Mouse (Mus musculus) lung, adult 18-20 months (tissue): ENCODE results near the gene Shmt2.
A peak's percentile ranks its signal among the peaks of the same experiment; 100 is the strongest.

ENCODE experiments used
- DNase-seq, 2 experiments: peaks; one replicate each; pipeline ENCODE4 v3.0.0; 2022; ENCODE audit warnings: mixed read lengths in 2 of 2

Gene Shmt2

DNA sequence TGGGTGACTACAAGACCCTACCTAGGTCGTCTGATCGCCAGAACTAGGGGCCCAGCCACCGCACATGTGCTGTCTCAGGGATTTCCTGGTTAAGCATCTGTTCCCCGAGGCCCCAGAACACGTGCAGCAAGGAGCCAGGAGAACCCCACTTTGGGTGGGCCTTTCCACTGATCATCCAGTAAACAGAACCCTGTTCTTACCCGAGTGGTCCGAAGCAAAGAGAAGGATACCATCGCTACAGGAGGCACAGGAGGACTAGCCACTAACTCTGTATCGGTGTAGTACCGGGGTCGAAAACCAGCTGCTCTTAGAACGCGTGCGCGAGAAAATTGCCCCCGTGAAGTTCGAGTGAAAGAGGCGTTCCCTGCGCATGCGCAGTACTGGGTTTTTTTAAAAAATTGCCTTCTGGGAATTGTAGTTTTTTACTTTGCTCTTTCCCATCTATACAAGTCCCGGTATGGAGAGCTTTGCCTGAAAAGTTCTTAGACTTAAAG lies at the start of gene Shmt2:
Gene Shmt2 (minus strand): TSS at position 357 of the 494 bp plus-strand sequence.
- DNase-seq = peak; percentile 75 to 84

DNA sequence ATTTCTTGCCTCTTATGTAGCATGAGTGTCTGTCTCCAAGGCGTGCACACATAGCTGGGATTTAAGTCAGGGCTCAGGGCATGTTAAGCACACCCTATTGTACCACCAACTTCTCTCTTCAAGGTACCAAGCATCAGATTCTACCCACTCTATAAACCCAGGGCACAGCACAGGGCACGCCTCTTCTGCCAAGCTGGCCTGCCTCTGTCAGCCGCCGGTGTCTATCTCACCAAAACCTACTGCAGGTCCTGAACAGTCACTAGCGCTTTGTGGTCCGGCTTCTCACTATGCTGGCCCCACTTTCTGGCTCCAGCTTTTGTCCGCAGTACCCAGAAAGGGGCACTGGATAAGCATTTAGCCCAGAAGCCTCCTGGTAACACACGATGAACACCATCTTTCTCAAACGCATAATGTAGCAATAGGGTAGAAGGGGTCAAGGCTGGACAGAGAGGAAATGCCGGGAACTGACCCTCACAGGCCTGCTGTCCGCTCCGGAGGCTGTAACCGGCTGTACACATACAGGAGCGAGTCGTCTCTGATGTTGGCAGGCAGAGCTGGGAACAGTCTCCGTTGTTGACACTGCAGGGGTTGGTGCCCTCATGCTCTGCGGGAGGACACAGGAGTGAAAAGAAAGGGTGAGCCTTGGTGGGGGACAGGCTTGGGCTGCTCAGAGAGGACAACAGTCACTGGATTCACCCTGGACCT lies 48.8 kb upstream of the Shmt2 start:
- no peak for DNase-seq

DNA sequence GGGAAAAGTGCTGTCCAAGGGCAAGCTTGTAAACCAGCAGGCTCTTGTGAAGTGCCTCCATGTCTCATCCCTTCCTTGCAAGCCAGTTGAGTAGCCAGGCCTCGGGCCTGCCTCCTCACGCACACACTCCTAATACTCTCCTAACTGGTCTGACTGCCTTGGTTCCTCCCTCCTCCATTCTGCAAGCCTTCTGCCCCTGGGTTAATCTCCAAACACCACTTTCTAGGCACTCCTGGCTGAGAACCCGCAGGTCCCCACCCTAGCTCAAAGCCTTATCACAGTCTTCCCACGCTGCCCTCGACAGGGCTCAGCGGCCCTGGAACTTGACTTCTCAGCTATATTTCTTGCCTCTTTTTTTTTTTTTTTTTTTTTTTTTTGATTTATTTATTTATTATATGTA lies 48.1 kb upstream of the Shmt2 start:
- DNase-seq = peak; percentile 46 to 61

DNA sequence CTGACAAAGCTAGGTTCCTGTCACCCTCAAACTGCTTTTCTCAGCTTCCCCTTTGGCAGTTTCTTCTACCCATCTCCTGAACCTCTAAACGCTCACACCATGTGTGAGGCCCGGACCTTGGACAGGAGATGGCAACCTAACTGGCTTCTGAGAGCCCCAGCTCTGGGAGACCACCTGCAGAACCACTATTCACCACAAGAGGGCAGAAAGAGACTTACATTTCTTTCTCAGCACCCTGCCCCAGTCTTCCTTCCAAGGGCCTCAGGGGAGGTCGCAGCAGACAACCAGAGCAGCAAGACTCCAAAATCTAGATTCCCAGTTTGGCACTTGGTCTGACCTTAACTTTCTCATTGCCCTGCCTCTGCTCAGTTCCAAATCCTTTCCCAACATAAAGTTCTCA lies 47.2 kb upstream of the Shmt2 start:
- DNase-seq = peak; percentile 50 to 75

DNA sequence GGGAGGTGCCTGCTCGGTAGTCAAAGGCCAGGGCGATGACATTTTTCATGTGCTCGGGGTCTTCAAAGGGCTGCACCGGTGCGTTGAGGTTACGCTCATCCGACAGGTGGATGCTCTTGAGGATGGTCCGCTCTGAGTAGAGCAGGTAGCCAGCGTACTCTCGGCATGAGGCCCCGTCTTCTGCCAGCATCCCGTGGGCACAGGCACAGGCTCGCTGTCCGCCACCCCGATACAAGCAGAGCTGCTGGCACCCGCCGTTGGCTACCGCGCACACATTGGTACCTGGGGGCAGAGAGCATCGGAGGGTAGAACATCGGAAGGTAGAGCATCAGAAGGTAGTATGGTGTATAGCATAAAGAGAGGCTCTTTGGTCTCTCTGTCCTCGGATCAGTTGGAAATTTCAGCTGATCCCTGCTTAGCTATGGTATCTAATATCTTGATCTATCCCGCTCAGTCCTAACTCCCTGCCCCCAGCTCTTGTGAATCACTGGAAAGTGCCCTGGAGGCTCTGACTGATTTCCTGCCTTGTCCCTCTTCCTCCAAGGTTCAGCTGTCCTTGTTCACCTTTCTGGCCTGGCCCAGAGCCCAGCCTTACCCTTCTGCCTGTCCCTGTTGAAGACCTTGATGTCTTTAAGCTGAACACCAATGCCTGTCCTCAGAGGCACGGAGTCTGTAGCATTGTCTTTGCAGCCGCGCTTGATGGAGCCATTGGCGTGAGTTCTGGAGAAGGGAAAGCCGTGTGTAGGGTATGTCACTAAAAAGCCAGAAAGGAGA lies 44.5 kb upstream of the Shmt2 start:
- DNase-seq = no peak

DNA sequence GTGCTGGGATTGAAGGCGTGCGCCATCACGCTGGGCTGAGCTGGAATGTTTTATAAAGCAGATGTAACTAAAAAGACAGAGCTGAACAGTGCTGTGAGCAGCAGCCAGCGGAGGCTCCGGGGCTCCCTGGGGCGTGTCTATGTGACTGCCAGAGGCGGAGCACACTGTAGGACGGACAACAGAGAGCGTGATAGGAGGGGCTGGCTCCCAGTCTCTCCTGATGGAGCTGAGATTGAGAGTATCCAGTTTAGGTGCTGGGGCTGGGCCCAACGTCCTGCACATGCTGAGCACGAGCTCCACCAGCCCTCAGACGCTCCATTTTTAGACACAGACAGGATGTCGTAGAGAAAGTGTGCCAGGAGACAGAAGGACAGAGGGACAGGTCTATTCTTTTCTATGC lies 42.1 kb upstream of the Shmt2 start:
- DNase-seq = peak in 1 of 2 experiments; percentile 17

DNA sequence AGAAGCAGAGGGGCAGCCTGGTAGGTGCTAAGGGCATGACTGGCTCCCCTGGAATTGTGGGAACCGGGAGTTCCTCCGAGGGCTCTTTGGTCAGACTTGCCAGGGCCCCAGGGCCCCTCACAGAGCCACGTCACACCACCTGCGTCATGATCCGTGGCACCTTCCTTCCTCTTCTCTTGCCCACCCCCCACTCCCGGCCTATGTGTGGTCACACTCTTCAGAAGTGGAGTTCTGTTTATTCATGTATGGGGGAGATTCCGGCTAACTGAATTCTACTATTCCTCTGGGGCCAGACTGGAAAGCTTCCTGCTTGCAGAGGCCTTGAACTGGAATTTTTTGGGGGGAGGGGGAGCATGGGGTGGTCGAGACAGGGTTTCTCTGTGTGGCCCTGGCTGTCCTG lies 41.6 kb upstream of the Shmt2 start:
- DNase-seq = no peak

DNA sequence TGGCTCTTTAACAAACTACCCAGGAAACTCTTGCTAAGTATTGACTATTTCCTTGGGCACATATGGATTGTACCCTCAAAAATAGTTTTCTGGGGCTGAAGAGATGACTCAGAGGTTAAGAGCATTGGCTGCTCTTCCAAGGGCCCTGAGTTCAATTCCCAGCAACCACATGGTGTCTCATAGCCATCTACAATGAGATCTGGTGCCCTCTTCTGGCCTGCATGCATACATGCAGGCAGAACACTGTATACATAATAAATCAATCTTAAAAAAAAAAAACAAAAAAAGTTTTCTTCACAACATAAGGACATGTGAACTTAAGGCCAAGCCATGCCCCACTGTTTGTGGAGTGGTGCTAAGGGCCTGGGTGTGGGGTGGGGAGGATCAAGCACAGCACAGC lies 38.9 kb upstream of the Shmt2 start:
- DNase-seq = no peak

DNA sequence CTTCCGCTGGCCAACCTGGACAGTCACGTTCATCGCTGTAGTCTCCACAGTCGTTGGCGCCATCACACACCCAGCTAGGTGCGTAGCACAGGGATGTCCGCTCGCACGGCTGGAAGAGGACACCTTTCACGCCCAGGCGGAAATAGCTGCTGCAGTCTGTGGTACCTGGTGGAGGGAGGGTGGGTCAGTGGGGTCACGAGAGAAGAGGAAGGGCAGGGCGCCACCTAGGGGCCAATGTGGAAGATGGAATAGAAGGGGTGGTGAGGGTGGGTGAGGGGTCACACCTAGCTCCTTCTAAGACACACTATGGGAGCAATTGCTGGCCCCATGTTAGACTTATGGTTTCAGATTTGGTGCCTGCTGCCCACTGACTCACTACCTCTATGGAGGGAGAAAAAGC lies 35.2 kb upstream of the Shmt2 start:
- DNase-seq = no peak

DNA sequence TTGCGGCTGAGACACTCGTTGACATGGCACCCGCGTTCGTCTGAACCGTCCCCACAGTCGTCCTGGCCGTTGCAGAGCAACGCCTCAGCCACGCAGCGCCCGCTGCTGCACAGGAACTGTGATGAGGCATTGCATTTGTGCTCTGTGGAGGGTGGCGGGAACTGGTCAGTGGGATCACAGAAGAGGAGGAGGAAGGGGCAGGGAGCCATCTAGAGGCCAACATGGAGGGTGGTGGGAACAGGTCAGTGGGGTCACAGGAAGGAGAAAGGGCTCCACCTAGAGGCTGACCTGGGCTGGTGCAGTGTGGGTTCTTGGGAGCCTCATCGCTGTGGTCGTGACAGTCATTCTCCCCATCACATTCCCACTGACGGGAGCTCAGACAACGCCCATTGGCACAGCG lies 33.5 kb upstream of the Shmt2 start:
- DNase-seq = no peak

DNA sequence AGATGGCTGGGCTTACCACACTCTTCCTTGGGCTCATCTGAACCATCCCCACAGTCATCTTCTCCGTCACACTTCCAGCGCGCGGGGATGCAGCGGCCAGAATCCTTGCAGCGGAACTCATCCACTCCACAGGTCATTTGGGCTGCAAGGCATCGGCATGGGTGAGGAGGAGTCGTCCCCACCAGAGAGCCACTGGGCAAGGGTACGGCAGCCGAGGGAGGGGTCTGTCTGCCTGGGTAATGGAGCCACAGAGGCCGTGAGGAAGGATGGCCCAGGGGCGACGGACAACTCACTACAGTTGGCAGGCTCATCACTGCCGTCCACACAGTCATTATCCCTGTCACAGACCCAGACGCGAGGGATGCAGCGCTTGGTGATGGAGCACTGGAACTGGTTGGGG lies 27.6 kb upstream of the Shmt2 start:
- no peak for DNase-seq

DNA sequence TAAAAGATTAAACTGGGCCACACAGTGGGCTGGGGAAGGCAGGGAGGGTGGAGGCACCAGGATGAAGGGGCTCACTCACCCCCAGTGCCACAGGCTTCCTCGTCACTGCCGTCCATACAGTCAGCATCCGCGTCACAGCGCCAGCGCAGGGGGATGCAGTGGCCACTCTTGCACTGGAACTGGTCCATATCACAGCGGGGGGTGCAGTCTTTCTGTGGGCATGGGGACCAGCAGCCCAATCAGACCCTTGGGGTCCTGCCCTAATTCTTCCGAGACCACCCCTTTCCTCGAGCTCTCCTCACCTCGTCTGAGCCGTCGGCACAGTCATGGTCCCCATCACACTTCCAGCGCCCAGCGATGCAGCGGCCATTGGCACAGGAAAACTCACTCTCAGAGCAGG lies 26.0 kb upstream of the Shmt2 start:
- DNase-seq = no peak

DNA sequence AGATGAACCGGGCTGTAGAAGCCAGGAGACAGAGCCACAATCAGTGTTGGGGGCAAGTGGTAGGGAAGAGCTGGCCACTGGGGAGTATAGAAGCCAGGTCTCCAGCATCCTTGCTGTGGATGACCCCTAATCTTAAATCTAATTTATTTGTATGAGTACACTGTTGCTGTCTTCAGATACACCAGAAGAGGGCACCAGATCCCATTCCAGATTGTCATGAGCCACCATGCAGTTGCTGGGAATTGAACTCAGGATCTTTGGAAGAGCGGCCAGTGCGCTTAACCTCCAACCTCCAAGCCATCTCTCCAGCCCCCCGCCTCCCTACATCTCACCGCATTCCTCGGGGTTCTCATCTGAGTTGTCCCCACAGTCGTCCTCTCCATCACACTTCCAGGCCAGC lies 24.3 kb upstream of the Shmt2 start:
- no peak for DNase-seq

DNA sequence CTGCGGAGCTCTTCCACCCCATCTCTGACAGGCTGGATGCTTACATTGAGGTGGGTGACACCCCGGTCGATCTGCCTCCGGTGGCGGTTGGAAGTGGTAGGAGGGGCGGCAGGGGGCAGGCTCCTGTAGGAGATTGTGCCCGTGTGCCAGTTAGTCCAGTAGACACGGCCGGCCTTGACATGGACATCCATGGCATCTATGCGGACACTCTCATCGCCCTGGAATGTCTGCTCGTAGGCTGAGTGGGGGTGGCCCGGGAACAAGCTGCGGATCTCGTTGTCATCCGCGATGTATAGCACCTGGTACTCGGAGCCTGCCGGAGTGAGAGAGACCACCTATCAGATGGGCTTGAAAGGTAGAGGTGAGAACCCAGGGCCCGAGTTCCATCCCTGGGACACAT lies 22.1 kb upstream of the Shmt2 start:
- no peak for DNase-seq

DNA sequence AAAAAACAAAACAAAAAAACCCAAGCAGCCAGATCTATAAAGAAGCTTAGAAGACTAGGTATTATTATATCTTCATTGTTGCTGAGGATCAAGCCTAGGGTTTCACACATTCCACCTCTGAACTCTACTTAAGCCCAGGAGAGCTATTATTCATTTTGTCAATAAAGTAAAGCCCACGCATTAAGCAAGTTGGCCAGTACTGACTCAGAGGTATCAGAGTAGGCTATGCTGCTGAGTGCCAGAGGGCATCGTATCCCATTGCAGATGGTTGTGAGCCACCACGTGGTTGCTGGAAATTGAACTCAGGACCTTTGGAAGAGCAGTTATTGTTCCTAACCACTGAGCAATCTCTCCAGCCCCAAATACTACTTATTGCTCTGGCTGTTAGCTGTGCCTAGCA lies 21.7 kb upstream of the Shmt2 start:
- no peak for DNase-seq

DNA sequence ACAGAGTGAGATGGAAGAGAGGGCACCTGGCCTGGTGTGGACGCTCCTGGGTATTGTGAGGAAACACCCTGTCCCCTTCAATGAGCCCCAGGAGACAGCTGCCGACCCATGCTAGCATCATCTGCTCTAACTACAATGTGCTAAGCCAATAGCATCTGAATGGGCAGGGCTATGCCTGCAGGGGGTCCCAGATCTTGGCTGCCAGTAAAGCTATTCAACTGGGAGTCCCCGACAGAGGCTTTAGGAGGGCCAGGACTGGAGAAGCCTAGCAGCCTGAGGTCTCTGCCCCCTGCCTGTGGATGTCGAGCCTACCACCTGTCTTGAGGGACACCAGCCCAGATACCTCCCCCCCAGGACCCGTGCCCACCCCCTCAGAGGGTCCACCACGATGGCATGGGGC lies 20.5 kb upstream of the Shmt2 start:
- DNase-seq = no peak

DNA sequence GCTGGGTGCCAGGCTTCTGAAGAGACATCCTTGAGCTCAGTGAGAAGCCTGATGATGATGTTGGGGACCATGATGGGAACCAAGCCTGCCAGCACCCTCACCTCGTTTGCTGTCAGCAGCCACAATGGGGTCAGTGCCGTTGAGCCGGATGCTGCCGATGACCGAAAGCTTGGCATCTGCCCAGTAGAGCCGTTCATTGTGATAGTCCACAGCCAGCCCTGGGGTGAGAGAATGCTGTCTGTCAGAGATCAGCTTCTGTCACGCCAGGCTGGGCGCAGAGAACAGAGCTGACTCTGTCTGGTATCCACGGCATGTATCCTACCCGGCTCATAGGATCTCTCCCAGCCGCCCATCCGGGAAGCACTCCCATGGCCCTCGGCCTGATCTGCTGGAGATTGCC lies 19.8 kb upstream of the Shmt2 start:
- no peak for DNase-seq

DNA sequence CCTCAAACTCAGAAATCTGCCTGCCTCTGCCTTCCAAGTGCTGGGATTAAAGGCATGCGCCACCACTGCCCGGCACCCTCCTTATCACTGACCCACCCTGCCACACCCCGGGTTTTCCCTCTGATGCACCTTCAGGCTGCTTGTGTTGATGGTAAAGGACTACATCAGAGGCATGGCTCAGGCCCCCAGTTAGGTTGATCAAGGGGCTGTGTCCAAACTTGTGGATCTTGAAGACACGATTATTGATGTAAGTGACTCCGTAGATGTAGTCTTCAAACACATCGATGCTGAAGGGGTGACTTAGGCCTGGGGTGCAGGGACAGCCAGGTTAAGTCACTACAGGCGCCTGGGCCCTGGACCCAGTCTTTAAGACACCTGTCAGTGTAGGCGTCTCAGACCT lies 19.3 kb upstream of the Shmt2 start:
- DNase-seq = no peak

DNA sequence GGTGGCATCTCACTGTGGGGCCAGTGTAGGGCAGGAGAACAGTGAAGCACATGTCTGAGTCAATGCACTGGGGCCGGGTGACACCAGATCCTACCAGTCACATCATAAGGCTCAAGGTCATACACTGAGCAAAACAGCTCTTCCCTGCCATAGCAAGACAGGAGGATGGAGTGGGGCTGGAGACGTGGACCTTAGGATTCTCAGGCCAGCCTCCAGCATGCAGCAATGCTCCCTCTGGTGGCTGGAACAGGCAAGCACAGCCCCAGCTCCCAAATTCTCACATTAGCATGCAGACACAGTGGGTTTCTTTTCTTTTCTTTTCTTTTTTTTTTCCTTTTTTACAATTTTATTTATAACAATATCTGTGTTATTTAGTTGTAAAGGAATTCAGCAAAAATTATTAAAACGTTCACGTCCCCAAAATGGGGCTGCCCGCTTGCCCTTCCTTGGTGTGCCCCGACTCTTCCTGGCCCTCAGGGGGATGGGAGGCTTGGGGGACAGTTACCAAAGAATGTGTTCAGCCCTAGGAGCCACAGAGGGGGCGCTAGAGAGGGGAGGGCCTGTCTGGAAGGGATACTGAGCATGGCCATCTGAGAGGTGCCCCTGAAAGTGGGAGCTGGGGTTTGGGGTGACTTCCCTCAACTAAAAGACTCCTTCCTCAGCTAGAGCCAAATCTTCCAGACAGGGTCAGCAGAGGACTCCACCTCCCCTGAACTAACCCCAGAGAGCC lies 15.8 kb upstream of the Shmt2 start:
- peak; percentile 73 to 77 for DNase-seq

DNA sequence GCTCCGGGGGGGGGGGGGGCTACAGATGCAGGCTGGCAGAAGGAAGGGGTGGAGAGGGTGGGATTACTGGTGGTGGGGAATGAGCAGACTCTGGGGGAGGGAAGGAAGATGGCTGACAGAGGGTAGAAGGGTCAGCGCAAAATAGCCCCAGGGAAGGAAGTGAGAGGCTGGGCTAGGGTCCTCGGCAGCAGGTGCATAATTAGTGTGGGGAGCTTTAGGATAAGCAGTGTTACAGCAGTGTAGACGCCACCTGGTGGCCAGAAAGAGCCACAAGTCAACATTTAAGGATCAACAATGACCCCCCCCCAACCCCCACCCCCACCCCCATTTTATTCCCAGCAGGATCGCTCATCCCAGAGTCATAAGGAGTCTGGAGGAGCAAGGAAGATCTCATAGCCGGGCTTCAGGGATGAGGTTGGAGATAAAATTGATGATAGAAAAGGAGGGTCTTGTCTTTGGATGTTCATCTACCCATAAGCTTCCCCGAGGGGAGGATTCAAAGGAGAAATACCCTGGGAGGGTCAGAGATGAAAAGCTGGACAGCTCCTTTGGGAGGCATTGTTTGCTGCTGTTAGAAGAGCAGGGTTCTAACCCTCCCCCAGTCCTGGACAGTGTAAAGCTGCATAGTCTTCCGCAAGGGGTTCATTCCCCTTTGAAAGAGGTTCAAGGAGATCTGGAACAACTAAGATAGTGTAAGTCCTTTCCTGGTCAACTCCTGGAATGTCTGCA lies 14.5 kb upstream of the Shmt2 start:
- DNase-seq = peak in 1 of 2 experiments; percentile 34

DNA sequence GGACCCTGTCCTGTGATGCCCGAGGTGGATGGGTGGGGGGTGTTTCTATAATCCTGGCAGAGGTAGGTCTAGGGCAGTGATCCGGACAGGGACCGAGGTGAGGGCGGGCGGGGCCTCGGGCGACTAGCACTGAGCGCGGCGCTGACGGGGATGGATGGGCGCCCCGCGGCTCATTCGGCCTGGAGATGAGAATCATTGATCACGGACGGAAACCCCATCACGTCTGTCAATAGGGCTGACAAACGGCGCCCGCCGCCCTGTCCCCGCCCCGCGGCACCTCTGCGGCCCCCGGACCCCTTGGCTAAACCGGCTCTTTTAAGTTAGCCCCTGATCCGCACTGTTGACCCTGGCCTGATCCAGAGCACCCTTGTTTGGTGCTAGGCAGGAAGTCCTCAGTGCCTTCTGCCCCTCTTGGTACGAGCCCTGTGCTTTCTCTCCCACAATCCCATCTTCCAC lies 12.7 kb upstream of the Shmt2 start:
- no peak for DNase-seq

DNA sequence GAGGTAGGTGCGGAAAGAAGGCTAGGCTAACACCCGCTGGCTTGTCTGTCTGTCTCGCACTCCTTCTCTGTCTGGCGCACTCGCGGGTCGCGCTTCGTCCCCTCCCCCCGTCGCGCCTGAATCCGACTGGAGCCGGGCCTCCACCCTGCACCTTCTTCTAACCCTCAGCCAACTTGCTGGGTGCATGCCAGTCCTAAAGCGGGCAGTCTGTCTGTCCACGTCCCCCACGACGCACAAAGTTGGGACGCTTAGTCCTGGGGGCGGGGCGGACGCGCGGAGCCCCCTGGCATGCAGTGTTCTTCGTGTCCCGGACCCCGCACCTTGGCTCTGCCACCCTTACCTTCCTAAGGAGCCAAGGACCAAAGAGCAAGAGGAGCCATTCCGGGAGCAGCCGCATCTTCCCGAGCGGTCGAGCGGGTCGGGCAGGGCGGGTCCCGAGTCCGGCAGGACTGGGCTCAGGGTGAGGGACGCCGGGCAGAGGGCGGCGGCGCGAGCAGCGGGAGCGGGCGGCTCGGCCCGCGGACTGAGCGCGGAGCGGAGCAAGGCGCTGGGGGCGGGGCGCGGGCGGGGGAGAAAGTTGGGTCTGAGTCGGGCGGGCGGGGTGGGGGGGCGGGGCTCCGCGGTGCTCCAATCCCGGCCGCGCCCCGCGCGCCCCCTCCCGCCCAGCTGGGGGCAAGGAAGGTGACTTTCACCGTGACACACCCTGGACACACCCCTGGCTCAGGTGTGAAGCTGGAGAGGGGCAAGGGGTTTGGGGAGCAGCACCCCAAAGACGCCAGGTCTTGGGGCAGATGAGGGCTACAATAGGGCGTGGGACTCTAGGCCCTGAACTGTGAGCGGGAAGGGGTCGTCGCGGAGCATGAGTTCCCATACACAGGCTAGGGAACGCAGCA lies 12.0 kb upstream of the Shmt2 start, which contains the start of gene Nxph4:
Gene Nxph4 (minus strand): TSS at position 524 of the 893 bp plus-strand sequence.
- DNase-seq = peak in 1 of 2 experiments; percentile 38
